Mouse (Mus musculus) thymus, adult 2 months (tissue): Measurements from ENCODE around the gene Usp54. TPM values are rescaled to one million over a fixed set of nuclear protein-coding genes. Genes with fewer than 3 reads are reported as not detected.

ENCODE experiments used
- DNase-seq: peaks from one replicate; pipeline ENCODE4 v3.0.0; 2021
- H3K27ac ChIP-seq: fragments of 200-500 bp; 2 replicates; pipeline ENCODE4 v1.5.1; 2012; ENCODE audit warnings: low read length, control low read depth; ENCODE audit not compliant: control insufficient read depth, insufficient read depth
- H3K27me3 ChIP-seq: fragments of 200-500 bp; 2 replicates; pipeline ENCODE4 v1.6.1; 2012; ENCODE audit warnings: mild to moderate bottlenecking, low read length, moderate library complexity, mixed read lengths; ENCODE audit not compliant: control insufficient read depth, insufficient read depth
- H3K36me3 ChIP-seq: fragments of 200-500 bp; 2 replicates; pipeline ENCODE4 v1.6.1; 2012; ENCODE audit warnings: mild to moderate bottlenecking, low read length, moderate library complexity; ENCODE audit not compliant: control insufficient read depth, insufficient read depth
- H3K4me1 ChIP-seq: fragments of 200-500 bp; replicated peaks from 2 replicates; pipeline ENCODE4 v1.6.1; 2012; ENCODE audit warnings: low read length; ENCODE audit not compliant: control insufficient read depth, insufficient read depth
- H3K4me3 ChIP-seq: fragments of 200-500 bp; 2 replicates; pipeline ENCODE4 v1.5.1; 2012; ENCODE audit warnings: mild to moderate bottlenecking, low read length, control low read depth, moderate library complexity; ENCODE audit not compliant: control insufficient read depth, insufficient read depth
- CTCF ChIP-seq: fragments of 200-500 bp; IDR thresholded peaks from 2 replicates; pipeline ENCODE4 v1.5.1; 2012; ENCODE audit warnings: mild to moderate bottlenecking, control low read depth, low read length, moderate library complexity, borderline replicate concordance; ENCODE audit not compliant: control insufficient read depth, poor library complexity, insufficient read depth; ENCODE audit errors: extremely low read depth
- POLR2A ChIP-seq: fragments of 200-500 bp; IDR thresholded peaks from 2 replicates; pipeline ENCODE4 v1.6.1; 2012; ENCODE audit warnings: mild to moderate bottlenecking, low read length, control low read depth, moderate library complexity; ENCODE audit not compliant: control insufficient read depth, poor library complexity, insufficient read depth; ENCODE audit errors: extremely low read depth
- WGBS: fragments of 180-500 bp; shearing (Covaris S2); methylation state at CpG from one replicate; pipeline ENCODE4 v1.1.7; 2018; 5-methylcytosine and 5-hydroxymethylcytosine counted together
- polyA plus RNA-seq: library from polyadenylated mRNA; depleted of rRNA; stranded (reverse); fragments of >200 nt; gene quantifications from 2 replicates; pipeline ENCODE4 v1.2.3, GENCODE M21; 2012; rRNA removed

Usp54 gene
- 3.2 and 3.9 TPM in 2 replicates for polyA plus RNA-seq

DNA sequence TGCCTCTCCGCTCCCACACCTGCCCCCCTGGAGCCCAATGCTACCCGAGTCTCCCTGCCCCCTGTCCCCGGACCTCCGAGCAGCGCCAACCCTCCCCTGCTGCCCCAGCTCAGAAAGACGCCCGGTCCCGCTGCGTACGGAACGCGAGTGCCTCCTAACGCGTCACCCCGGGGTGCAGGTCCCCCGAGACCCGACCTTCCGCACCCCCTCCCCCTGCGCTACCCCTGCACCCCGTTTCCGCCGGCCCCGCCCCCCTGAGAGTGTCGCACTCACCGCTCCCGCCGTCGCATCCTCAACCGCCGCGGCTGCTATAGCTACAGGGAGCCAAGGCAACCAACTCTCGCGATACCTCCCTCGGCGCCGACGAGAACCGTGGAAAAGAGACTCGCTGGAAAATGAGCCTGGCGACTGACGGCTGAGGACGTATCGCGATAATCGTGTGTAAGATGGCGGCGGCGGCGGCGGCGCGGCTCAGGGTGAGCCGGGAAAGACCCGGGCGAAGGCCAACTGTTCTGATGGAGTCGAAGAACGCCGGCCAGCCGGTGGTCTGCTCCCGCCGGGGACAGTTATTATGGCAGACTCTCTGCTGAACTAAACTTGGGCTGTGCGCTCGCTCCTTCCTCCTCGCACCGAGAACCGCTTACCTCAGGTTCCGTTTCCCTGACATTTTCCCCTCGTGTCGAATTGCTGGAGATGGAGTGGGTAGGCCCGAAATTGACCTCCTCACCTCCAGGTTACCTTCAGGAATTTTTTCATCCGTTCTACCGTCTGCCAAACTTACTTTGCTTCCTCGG lies at the start of gene Usp54:
Usp54 (minus strand) TSS at position 420 of the 794 bp plus-strand sequence.
- peak; percentile 99 for DNase-seq
- H3K4me3 ChIP-seq, result peak within 1 kb of the TSS; percentile 81
- no peaks in the 10 kb centered on the region for H3K36me3 ChIP-seq
- peaks cover 2% of the 10 kb centered on the region; the same call in 1 of the 2 replicates for H3K4me1 ChIP-seq
- peak within 1 kb of the TSS; percentile 89 for H3K27ac ChIP-seq
- under 1% methylated on average over 73 of the region's 73 CpGs for whole genome bisulfite sequencing
- TF ChIP-seq CTCF, result 0 out of 2 replicates have a peak, but pooled peaks have one; percentile 25
- peak; percentile 90 for TF ChIP-seq POLR2A
- no peaks in the 10 kb centered on the region for H3K27me3 ChIP-seq

DNA sequence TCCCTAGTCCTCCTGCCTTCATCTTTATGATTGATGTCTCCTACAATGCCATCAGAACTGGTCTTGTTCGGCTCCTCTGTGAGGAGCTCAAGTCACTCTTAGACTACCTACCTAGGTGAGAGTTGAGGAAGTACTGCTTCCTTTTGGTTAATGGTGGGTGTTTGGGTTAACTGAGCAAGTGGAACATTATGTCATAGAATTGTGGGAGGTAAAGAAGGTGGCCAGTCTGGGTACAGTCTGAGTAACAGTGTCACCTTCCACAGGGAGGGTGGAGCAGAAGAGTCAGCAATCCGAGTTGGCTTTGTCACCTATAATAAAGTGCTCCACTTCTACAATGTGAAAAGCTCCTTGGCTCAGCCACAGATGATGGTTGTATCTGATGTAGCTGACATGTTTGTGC lies 48.1 kb upstream of the Usp54 start:
- no peak overlapping the region for H3K4me3 ChIP-seq
- no peak for TF ChIP-seq POLR2A
- TF ChIP-seq CTCF, result no peak
- H3K27me3 ChIP-seq, result no peaks in the 10 kb centered on the region
- H3K36me3 ChIP-seq, result peaks cover 95% of the 10 kb centered on the region
- H3K4me1 ChIP-seq, result no peaks in the 10 kb centered on the region
- DNase-seq, result no peak
- no peak overlapping the region for H3K27ac ChIP-seq
- WGBS, result 96% methylated on average over 2 of the region's 2 CpGs

DNA sequence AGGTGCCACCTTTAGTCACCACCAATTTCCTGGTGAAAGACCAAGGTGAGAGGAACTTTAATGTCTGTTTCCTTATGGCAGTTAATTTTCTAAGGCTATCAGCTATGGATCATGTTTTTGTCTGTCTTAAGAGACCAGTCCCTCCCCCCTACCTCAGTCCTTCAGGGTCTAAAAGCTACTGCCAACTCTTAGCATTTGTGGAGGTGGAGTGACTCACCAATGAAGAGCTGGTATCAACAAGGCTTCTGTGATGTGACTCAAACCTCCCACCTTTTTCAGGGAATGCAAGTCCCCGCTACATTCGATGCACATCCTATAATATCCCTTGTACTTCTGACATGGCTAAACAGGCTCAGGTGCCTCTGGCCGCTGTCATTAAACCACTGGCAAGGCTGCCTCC lies 45.7 kb upstream of the Usp54 start:
- TF ChIP-seq POLR2A (no peak), CTCF (no peak)
- H3K36me3 ChIP-seq, result peaks cover 85% of the 10 kb centered on the region
- peaks cover 14% of the 10 kb centered on the region for H3K4me1 ChIP-seq
- no peak for DNase-seq
- H3K27ac ChIP-seq, result no peak overlapping the region
- over 99% methylated on average over 3 of the region's 3 CpGs for WGBS
- H3K27me3 ChIP-seq, result no peaks in the 10 kb centered on the region
- H3K4me3 ChIP-seq, result no peak overlapping the region

DNA sequence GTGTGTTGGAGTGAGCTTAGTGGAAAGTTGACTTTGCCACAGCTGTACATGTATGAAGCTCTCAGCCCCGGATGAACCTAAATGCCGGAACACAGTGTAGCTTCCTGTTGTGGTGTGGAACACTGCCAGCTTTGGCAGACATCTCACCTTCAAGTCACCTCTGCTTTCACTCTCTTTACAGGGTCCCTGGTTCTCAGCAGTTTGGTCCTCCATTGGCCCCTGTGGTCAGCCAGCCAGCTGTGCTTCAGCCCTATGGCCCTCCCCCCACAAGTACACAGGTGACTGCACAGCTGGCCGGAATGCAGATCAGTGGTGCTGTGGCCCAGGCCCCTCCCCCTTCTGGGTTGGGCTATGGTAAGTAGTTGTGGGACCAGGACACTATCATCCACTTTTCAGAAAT lies 41.6 kb upstream of the Usp54 start:
- Histone ChIP-seq H3K4me1 (peaks cover 16% of the 10 kb centered on the region), H3K36me3 (peaks cover 80% of the 10 kb centered on the region), H3K27me3 (no peaks in the 10 kb centered on the region), H3K4me3 (peak overlapping the region; percentile 28), H3K27ac (peak overlapping the region; percentile 90)
- no peak for TF ChIP-seq POLR2A
- TF ChIP-seq CTCF, result no peak
- 4% methylated on average over 3 of the region's 3 CpGs for WGBS
- DNase-seq, result peak; percentile 76

DNA sequence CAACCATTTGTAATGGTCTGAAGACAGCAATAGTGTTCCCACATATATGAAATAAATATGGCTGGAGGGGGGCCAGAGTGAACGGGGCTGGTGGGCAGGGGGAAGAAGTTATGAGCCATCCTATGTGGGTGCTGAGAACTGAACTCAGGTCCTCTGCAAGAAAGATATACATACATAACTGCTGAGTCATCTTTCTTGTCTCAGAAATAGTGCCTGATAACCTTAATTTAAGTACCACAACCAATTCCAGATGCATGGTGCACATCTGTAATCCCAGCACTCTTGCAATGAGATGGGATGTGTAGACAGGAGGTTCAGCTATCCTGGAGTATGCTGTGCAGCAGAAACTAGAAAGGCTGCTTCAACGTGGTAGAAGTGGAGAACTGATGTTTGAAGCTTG lies 40.9 kb upstream of the Usp54 start:
- H3K27ac ChIP-seq, result peak overlapping the region; percentile 98
- H3K27me3 ChIP-seq, result no peaks in the 10 kb centered on the region
- peaks cover 16% of the 10 kb centered on the region for H3K4me1 ChIP-seq
- TF ChIP-seq CTCF (no peak), POLR2A (no peak)
- WGBS, result 61% methylated on average over 2 of the region's 2 CpGs
- H3K4me3 ChIP-seq, result no peak overlapping the region
- no peak for DNase-seq
- H3K36me3 ChIP-seq, result peaks cover 78% of the 10 kb centered on the region

DNA sequence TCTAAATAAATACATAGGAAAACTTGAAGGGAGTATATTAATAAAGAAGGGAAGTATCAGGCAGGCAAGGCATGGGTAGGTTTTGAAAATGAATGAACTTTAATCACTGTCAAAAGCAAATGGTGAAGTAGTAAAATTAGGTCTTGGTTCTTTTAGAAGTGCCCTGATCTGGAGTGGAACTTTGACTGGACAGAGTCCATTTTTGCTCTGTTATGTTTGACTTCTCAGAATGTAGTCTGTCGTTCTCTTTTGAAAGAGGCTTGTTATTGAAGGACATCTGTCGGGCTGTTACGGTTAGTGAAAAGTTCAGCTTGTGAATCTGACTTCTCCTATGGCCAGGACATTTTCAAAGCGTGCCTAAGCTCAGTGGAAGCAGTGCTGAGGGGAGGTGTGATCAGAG lies 37.0 kb upstream of the Usp54 start:
- WGBS, result 98% methylated on average over 4 of the region's 4 CpGs
- H3K36me3 ChIP-seq, result peaks cover 52% of the 10 kb centered on the region
- H3K4me1 ChIP-seq, result peaks cover 16% of the 10 kb centered on the region
- H3K27me3 ChIP-seq, result no peaks in the 10 kb centered on the region
- no peak for DNase-seq
- TF ChIP-seq CTCF (no peak), POLR2A (no peak)
- no peak overlapping the region for H3K27ac ChIP-seq
- H3K4me3 ChIP-seq, result no peak overlapping the region
